Mouse (Mus musculus) hindbrain, embryonic 12.5 days (tissue): Measurements from ENCODE around the gene Grm8. TPM values are rescaled to one million over a fixed set of nuclear protein-coding genes. Genes with fewer than 3 reads are reported as not detected.

Source experiments
- ATAC-seq: fragments of 200-750 bp; cut with Nextera tagmentation; 2 replicates; pipeline ENCODE4 v1.8.0; 2017; ENCODE audit warnings: moderate TSS enrichment; ENCODE audit not compliant: low FRiP score
- H3K27ac ChIP-seq: fragments of 300-500 bp; sonication (generic); 2 replicates; pipeline ENCODE4 v1.5.1; 2016; ENCODE audit warnings: mild to moderate bottlenecking
- H3K27me3 ChIP-seq: fragments of 300-500 bp; sonication (generic); 2 replicates; pipeline ENCODE4 v1.6.1; 2016; ENCODE audit warnings: mild to moderate bottlenecking
- H3K36me3 ChIP-seq: fragments of 300-500 bp; sonication (generic); 2 replicates; pipeline ENCODE4 v1.6.1; 2016; ENCODE audit warnings: mild to moderate bottlenecking
- H3K4me1 ChIP-seq: fragments of 300-500 bp; sonication (generic); 2 replicates; pipeline ENCODE4 v1.6.1; 2016
- H3K4me2 ChIP-seq: fragments of 300-500 bp; sonication (generic); replicated peaks from 2 replicates; pipeline ENCODE4 v1.6.1; 2016; ENCODE audit warnings: mild to moderate bottlenecking
- H3K4me3 ChIP-seq: fragments of 300-500 bp; sonication (generic); 2 replicates; pipeline ENCODE4 v1.5.1; 2016; ENCODE audit warnings: mild to moderate bottlenecking
- H3K9ac ChIP-seq: fragments of 300-500 bp; sonication (generic); 2 replicates; pipeline ENCODE4 v1.6.1; 2016; ENCODE audit warnings: mild to moderate bottlenecking, moderate library complexity
- H3K9me3 ChIP-seq: fragments of 300-500 bp; sonication (generic); replicated peaks from 2 replicates; pipeline ENCODE4 v1.6.1; 2016; ENCODE audit warnings: mild to moderate bottlenecking
- WGBS: fragments of 180-500 bp; shearing (Covaris S2); methylation state at CpG from one replicate; pipeline ENCODE4 v1.1.7; 2016; 5-methylcytosine and 5-hydroxymethylcytosine counted together
- polyA plus RNA-seq: library from polyadenylated mRNA; unstranded; fragments of >200 nt; fragmentation: Nextera tagmentation; extraction: Ambion mirVana; gene quantifications from 2 replicates; pipeline ENCODE4 v1.2.1, GENCODE M21; 2016

Gene Grm8
- polyA plus RNA-seq, 1 experiment from 2014 or later = 4.4 TPM

DNA sequence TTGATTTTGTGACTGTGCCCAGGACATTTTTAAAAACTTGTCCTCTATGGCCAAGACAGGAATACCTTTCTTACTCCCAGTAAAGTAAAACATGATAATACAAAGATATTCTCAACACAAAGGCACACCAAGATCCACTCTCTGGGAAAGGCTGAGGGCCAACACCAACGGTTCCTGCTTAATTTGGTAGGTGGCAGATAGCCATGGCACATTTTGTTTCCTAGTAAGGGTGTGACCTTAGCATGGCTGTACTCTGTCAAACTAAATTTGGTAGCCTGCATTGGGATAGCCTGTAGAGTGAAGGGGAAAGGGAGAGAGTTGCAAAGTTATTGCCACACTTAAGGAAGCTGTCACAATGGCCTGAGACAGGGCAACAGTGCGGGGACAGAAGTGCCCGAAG, 128.0 kb downstream of the Grm8 start:
- Histone ChIP-seq H3K9ac (no peak overlapping the region), H3K4me3 (no peak overlapping the region), H3K9me3 (no peaks in the 10 kb centered on the region), H3K4me2 (no peak overlapping the region), H3K27me3 (no peaks in the 10 kb centered on the region), H3K36me3 (no peaks in the 10 kb centered on the region), H3K4me1 (no peaks in the 10 kb centered on the region), H3K27ac (no peak overlapping the region)
- no peak for ATAC-seq
- WGBS = 85% methylated on average over 3 of the region's 3 CpGs

DNA sequence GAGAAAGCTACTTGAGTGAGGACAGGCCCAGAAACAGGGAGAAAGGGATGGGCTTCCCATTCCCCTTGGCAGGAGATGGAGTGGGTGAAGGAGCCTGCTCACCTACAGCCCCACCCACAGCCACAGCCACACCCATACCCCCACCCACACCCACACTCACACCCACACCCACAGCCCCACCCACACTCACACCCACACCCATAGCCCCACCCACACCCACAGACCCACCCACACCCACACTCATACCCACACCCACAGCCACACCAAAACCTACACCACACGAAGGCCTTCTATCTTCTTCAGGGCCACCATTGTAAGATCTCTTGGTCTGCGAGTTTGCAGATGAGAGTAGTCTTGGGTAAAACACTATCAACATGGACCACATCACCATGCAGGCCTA, 137.7 kb downstream of the Grm8 start:
- H3K4me1 ChIP-seq = no peaks in the 10 kb centered on the region
- H3K27ac ChIP-seq = no peak overlapping the region
- no peak overlapping the region for H3K9ac ChIP-seq
- no peaks in the 10 kb centered on the region for H3K36me3 ChIP-seq
- no peak for ATAC-seq
- no peak overlapping the region for H3K4me2 ChIP-seq
- no peak overlapping the region for H3K4me3 ChIP-seq
- 87% methylated on average over 2 of the region's 2 CpGs for WGBS
- no peaks in the 10 kb centered on the region for H3K9me3 ChIP-seq
- no peaks in the 10 kb centered on the region for H3K27me3 ChIP-seq

GRCm38 (mm10) chr6:27991241-27991640, 143.7 kb downstream of the Grm8 start:
- Histone ChIP-seq H3K9ac (no peak overlapping the region), H3K4me2 (no peak overlapping the region), H3K4me3 (no peak overlapping the region), H3K27me3 (no peaks in the 10 kb centered on the region), H3K4me1 (no peaks in the 10 kb centered on the region), H3K9me3 (no peaks in the 10 kb centered on the region), H3K27ac (no peak overlapping the region), H3K36me3 (no peaks in the 10 kb centered on the region)
- WGBS = 76% methylated on average over 4 of the region's 4 CpGs
- no peak for ATAC-seq

- 82% methylated on average over 3 of the region's 3 CpGs for WGBS
- H3K4me3 ChIP-seq = no peak overlapping the region
- no peaks in the 10 kb centered on the region for H3K27me3 ChIP-seq
- H3K27ac ChIP-seq = no peak overlapping the region
- no peaks in the 10 kb centered on the region for H3K9me3 ChIP-seq
- no peak for ATAC-seq
- no peak overlapping the region for H3K9ac ChIP-seq
- no peak overlapping the region for H3K4me2 ChIP-seq
- no peaks in the 10 kb centered on the region for H3K4me1 ChIP-seq
- no peaks in the 10 kb centered on the region for H3K36me3 ChIP-seq
Measured at GRCm38 (mm10) chr6:27982598-27982997, 152.4 kb downstream of the Grm8 start.

GRCm38 (mm10) chr6:27982021-27982420, 153.0 kb downstream of the Grm8 start:
- no peak overlapping the region for H3K4me3 ChIP-seq
- H3K27me3 ChIP-seq = no peaks in the 10 kb centered on the region
- no peak overlapping the region for H3K27ac ChIP-seq
- no peak for ATAC-seq
- 54% methylated on average over 1 of the region's 1 CpGs for WGBS
- H3K4me1 ChIP-seq = no peaks in the 10 kb centered on the region
- H3K9ac ChIP-seq = no peak overlapping the region
- no peaks in the 10 kb centered on the region for H3K9me3 ChIP-seq
- no peaks in the 10 kb centered on the region for H3K36me3 ChIP-seq
- H3K4me2 ChIP-seq = no peak overlapping the region

DNA sequence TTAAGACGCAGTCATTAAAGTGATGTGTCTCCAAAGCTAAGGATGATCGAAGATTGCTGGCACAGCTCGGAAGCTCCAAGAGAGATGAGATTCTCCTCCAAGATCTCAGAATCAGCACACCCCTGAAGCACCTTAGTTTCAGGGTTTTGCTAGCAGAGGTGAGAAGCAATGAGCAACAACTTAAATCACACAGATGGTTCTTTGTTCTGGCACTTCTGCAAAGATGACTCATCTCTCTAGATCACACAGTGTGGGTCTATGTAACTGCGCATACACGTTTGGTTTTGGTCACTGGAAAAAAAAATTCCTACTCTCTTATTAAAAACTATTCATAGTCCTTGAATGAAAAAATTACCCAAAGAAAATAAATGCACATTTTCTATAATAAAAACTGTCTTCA, 157.6 kb downstream of the Grm8 start:
- no peak for ATAC-seq
- Histone ChIP-seq H3K27me3 (no peaks in the 10 kb centered on the region), H3K4me1 (no peaks in the 10 kb centered on the region), H3K9me3 (no peaks in the 10 kb centered on the region), H3K4me3 (no peak overlapping the region), H3K9ac (no peak overlapping the region), H3K4me2 (no peak overlapping the region), H3K36me3 (no peaks in the 10 kb centered on the region), H3K27ac (no peak overlapping the region)
- 91% methylated on average over 5 of the region's 5 CpGs for WGBS

DNA sequence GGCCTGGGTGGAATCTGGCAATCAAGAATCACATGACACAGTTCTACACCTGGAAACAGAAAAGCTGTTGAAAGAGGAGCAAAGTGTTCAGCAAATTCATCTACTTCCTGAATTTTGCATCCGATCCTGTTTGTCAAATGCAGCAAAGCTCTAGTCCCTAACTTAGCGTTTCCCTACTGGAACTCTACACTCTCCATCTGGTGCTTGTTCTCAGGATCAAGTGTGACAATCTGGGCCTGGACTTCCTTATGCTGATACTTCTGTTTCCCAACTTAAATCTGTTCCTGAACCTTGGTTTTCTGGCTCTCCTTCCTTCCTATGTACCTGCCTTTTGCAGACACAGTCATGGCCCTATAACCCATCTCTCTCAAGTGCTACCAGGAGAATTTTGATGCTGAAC, 166.1 kb downstream of the Grm8 start:
- Histone ChIP-seq H3K27me3 (no peaks in the 10 kb centered on the region), H3K9ac (no peak overlapping the region), H3K36me3 (no peaks in the 10 kb centered on the region), H3K4me1 (no peaks in the 10 kb centered on the region), H3K27ac (no peak overlapping the region), H3K4me3 (no peak overlapping the region), H3K9me3 (no peaks in the 10 kb centered on the region), H3K4me2 (no peak overlapping the region)
- 90% methylated on average over 2 of the region's 2 CpGs for WGBS
- ATAC-seq = no peak

- no peaks in the 10 kb centered on the region for H3K36me3 ChIP-seq
- H3K27me3 ChIP-seq = no peaks in the 10 kb centered on the region
- H3K4me3 ChIP-seq = no peak overlapping the region
- no peak for ATAC-seq
- H3K4me1 ChIP-seq = no peaks in the 10 kb centered on the region
- no peaks in the 10 kb centered on the region for H3K9me3 ChIP-seq
- H3K4me2 ChIP-seq = no peak overlapping the region
- H3K9ac ChIP-seq = no peak overlapping the region
- 88% methylated on average over 3 of the region's 3 CpGs for WGBS
- no peak overlapping the region for H3K27ac ChIP-seq
Measured at GRCm38 (mm10) chr6:27967037-27967436, 167.9 kb downstream of the Grm8 start.

- H3K27ac ChIP-seq = no peak overlapping the region
- H3K36me3 ChIP-seq = no peaks in the 10 kb centered on the region
- H3K9ac ChIP-seq = no peak overlapping the region
- no peak overlapping the region for H3K4me2 ChIP-seq
- H3K27me3 ChIP-seq = no peaks in the 10 kb centered on the region
- WGBS = 53% methylated on average over 2 of the region's 2 CpGs
- H3K4me1 ChIP-seq = no peaks in the 10 kb centered on the region
- H3K4me3 ChIP-seq = no peak overlapping the region
- no peak for ATAC-seq
- H3K9me3 ChIP-seq = no peaks in the 10 kb centered on the region
Measured at GRCm38 (mm10) chr6:27965237-27965636, 169.7 kb downstream of the Grm8 start.

DNA sequence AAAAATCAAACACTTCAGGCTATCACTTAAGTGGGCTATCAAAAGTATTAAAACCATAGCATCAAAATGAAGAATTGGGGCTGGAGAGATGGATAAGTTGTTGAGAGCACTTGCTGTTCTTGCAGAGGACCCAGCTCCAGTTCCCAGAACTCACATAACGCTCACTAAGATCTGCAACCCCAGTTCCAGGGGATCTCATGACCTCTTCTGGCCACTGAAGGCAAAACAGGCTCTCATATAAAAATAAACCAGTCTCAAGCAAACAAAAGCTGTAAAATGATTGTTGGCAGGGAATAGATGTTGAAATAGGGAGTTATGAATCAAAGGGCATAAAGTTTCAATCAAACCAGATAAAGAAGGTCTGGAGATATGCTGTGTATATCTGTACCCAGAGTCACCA, 171.1 kb downstream of the Grm8 start:
- H3K27me3 ChIP-seq = no peaks in the 10 kb centered on the region
- no peak overlapping the region for H3K4me3 ChIP-seq
- no peaks in the 10 kb centered on the region for H3K9me3 ChIP-seq
- no peak overlapping the region for H3K4me2 ChIP-seq
- H3K9ac ChIP-seq = no peak overlapping the region
- no peak overlapping the region for H3K27ac ChIP-seq
- 88% methylated on average over 1 of the region's 1 CpGs for WGBS
- H3K36me3 ChIP-seq = no peaks in the 10 kb centered on the region
- no peaks in the 10 kb centered on the region for H3K4me1 ChIP-seq
- no peak for ATAC-seq

- no peak overlapping the region for H3K4me3 ChIP-seq
- no peaks in the 10 kb centered on the region for H3K36me3 ChIP-seq
- H3K27me3 ChIP-seq = no peaks in the 10 kb centered on the region
- no peak for ATAC-seq
- H3K9me3 ChIP-seq = no peaks in the 10 kb centered on the region
- H3K4me2 ChIP-seq = no peak overlapping the region
- no peak overlapping the region for H3K9ac ChIP-seq
- 73% methylated on average over 6 of the region's 6 CpGs for WGBS
- H3K4me1 ChIP-seq = no peaks in the 10 kb centered on the region
- H3K27ac ChIP-seq = no peak overlapping the region
Measured at GRCm38 (mm10) chr6:27956278-27956857, 178.6 kb downstream of the Grm8 start.

GRCm38 (mm10) chr6:27951433-27951832, 183.5 kb downstream of the Grm8 start:
- no peak overlapping the region for H3K4me3 ChIP-seq
- no peaks in the 10 kb centered on the region for H3K36me3 ChIP-seq
- no peak overlapping the region for H3K4me2 ChIP-seq
- WGBS = 58% methylated on average over 5 of the region's 5 CpGs
- H3K9me3 ChIP-seq = no peaks in the 10 kb centered on the region
- H3K27ac ChIP-seq = no peak overlapping the region
- no peaks in the 10 kb centered on the region for H3K27me3 ChIP-seq
- no peak overlapping the region for H3K9ac ChIP-seq
- no peak for ATAC-seq
- H3K4me1 ChIP-seq = no peaks in the 10 kb centered on the region

GRCm38 (mm10) chr6:27928058-27928457, 206.9 kb downstream of the Grm8 start:
- no peak overlapping the region for H3K4me3 ChIP-seq
- H3K9me3 ChIP-seq = no peaks in the 10 kb centered on the region
- no peak overlapping the region for H3K4me2 ChIP-seq
- H3K9ac ChIP-seq = no peak overlapping the region
- WGBS = 79% methylated on average over 3 of the region's 3 CpGs
- H3K4me1 ChIP-seq = no peaks in the 10 kb centered on the region
- no peaks in the 10 kb centered on the region for H3K36me3 ChIP-seq
- ATAC-seq = no peak
- H3K27ac ChIP-seq = no peak overlapping the region
- no peaks in the 10 kb centered on the region for H3K27me3 ChIP-seq
